Mouse (Mus musculus) hindbrain, embryonic 13.5 days (tissue): ENCODE data around the gene Gsg1l. TPM values are rescaled to one million over a fixed set of nuclear protein-coding genes. Genes with fewer than 3 reads are reported as not detected.

ENCODE experiments used
- ATAC-seq: fragments of 200-750 bp; cut with Nextera tagmentation; 2 replicates; pipeline ENCODE4 v1.8.0; 2017; ENCODE audit warnings: moderate TSS enrichment; ENCODE audit not compliant: low FRiP score
- H3K27ac ChIP-seq: fragments of 300-500 bp; sonication (generic); 2 replicates; pipeline ENCODE4 v1.5.1; 2015; ENCODE audit warnings: inconsistent platforms, mild to moderate bottlenecking, moderate library complexity
- H3K27me3 ChIP-seq: fragments of 300-500 bp; sonication (generic); 2 replicates; pipeline ENCODE4 v1.6.1; 2015; ENCODE audit warnings: mild to moderate bottlenecking, inconsistent platforms
- H3K36me3 ChIP-seq: fragments of 300-500 bp; sonication (generic); 2 replicates; pipeline ENCODE4 v1.6.1; 2015; ENCODE audit warnings: mild to moderate bottlenecking, inconsistent platforms
- H3K4me1 ChIP-seq: fragments of 300-500 bp; sonication (generic); replicated peaks from 2 replicates; pipeline ENCODE4 v1.6.1; 2015; ENCODE audit warnings: inconsistent platforms
- H3K4me2 ChIP-seq: fragments of 300-500 bp; sonication (generic); 2 replicates; pipeline ENCODE4 v1.6.1; 2015; ENCODE audit warnings: inconsistent platforms, mild to moderate bottlenecking, moderate library complexity
- H3K4me3 ChIP-seq: fragments of 300-500 bp; sonication (generic); 2 replicates; pipeline ENCODE4 v1.5.1; 2015; ENCODE audit warnings: mild to moderate bottlenecking, inconsistent platforms
- H3K9ac ChIP-seq: fragments of 300-500 bp; sonication (generic); 2 replicates; pipeline ENCODE4 v1.6.1; 2015; ENCODE audit warnings: mild to moderate bottlenecking, inconsistent platforms
- H3K9me3 ChIP-seq: fragments of 300-500 bp; sonication (generic); 2 replicates; pipeline ENCODE4 v1.6.1; 2016; ENCODE audit warnings: inconsistent platforms
- WGBS: fragments of 180-500 bp; shearing (Covaris S2); methylation state at CpG from one replicate; pipeline ENCODE4 v1.1.7; 2015; 5-methylcytosine and 5-hydroxymethylcytosine counted together
- polyA plus RNA-seq: library from polyadenylated mRNA; unstranded; fragments of >200 nt; fragmentation: Nextera tagmentation; extraction: Ambion mirVana; gene quantifications from 2 replicates; pipeline ENCODE4 v1.2.1, GENCODE M21; 2015

Gsg1l gene
- polyA plus RNA-seq, 1 experiment from 2014 or later: 8.8 TPM

GRCm38 (mm10) chr7:125864026-125864425 is 218.2 kb downstream of the Gsg1l start:
- no peaks in the 10 kb centered on the region for H3K9me3 ChIP-seq
- peak overlapping the region; percentile 76 for H3K27ac ChIP-seq
- no peak overlapping the region for H3K4me2 ChIP-seq
- H3K9ac ChIP-seq: 0 out of 2 replicates have a peak overlapping the region, but pooled peaks have one; percentile 8
- 56% methylated on average over 1 of the region's 1 CpGs for WGBS
- no peak for ATAC-seq
- H3K4me3 ChIP-seq: no peak overlapping the region
- peaks cover 18% of the 10 kb centered on the region; the same call in 1 of the 2 replicates for H3K36me3 ChIP-seq
- no peaks in the 10 kb centered on the region for H3K27me3 ChIP-seq
- peaks cover 28% of the 10 kb centered on the region for H3K4me1 ChIP-seq

GRCm38 (mm10) chr7:125860421-125860820 is 221.8 kb downstream of the Gsg1l start:
- Histone ChIP-seq H3K9ac (no peak overlapping the region), H3K9me3 (no peaks in the 10 kb centered on the region), H3K27ac (no peak overlapping the region), H3K4me3 (no peak overlapping the region), H3K4me2 (no peak overlapping the region), H3K27me3 (no peaks in the 10 kb centered on the region), H3K4me1 (peaks cover 20% of the 10 kb centered on the region), H3K36me3 (peaks cover 15% of the 10 kb centered on the region; the same call in 1 of the 2 replicates)
- ATAC-seq: no peak
- WGBS: 95% methylated on average over 9 of the region's 9 CpGs

- Histone ChIP-seq H3K36me3 (peaks cover 18% of the 10 kb centered on the region), H3K9me3 (no peaks in the 10 kb centered on the region), H3K4me1 (peaks cover 12% of the 10 kb centered on the region), H3K9ac (no peak overlapping the region), H3K27ac (no peak overlapping the region), H3K4me3 (no peak overlapping the region), H3K4me2 (no peak overlapping the region), H3K27me3 (no peaks in the 10 kb centered on the region)
- 74% methylated on average over 3 of the region's 3 CpGs for WGBS
- ATAC-seq: no peak
Observed at GRCm38 (mm10) chr7:125859564-125859963, 222.6 kb downstream of the Gsg1l start.

- no peak overlapping the region for H3K4me3 ChIP-seq
- H3K27me3 ChIP-seq: no peaks in the 10 kb centered on the region
- WGBS: 96% methylated on average over 2 of the region's 2 CpGs
- H3K27ac ChIP-seq: no peak overlapping the region
- no peaks in the 10 kb centered on the region for H3K9me3 ChIP-seq
- no peak overlapping the region for H3K9ac ChIP-seq
- ATAC-seq: no peak
- no peak overlapping the region for H3K4me2 ChIP-seq
- peaks cover 41% of the 10 kb centered on the region for H3K36me3 ChIP-seq
- H3K4me1 ChIP-seq: no peaks in the 10 kb centered on the region; the same call in 1 of the 2 replicates
Observed at GRCm38 (mm10) chr7:125847528-125847866, 234.7 kb downstream of the Gsg1l start.

GRCm38 (mm10) chr7:125846866-125847527 is 235.2 kb downstream of the Gsg1l start:
- H3K27me3 ChIP-seq: no peaks in the 10 kb centered on the region
- H3K4me2 ChIP-seq: no peak overlapping the region
- no peak overlapping the region for H3K27ac ChIP-seq
- 82% methylated on average over 8 of the region's 8 CpGs for WGBS
- ATAC-seq: no peak
- H3K4me1 ChIP-seq: no peaks in the 10 kb centered on the region; the same call in 1 of the 2 replicates
- H3K36me3 ChIP-seq: peaks cover 45% of the 10 kb centered on the region
- no peaks in the 10 kb centered on the region for H3K9me3 ChIP-seq
- no peak overlapping the region for H3K4me3 ChIP-seq
- no peak overlapping the region for H3K9ac ChIP-seq

- Histone ChIP-seq H3K27me3 (no peaks in the 10 kb centered on the region), H3K27ac (no peak overlapping the region), H3K4me3 (no peak overlapping the region), H3K4me2 (no peak overlapping the region), H3K9ac (no peak overlapping the region), H3K4me1 (no peaks in the 10 kb centered on the region; the same call in 1 of the 2 replicates), H3K36me3 (peaks cover 34% of the 10 kb centered on the region), H3K9me3 (no peaks in the 10 kb centered on the region)
- no peak for ATAC-seq
- WGBS: 58% methylated on average over 1 of the region's 1 CpGs
Observed at GRCm38 (mm10) chr7:125845611-125846010, 236.6 kb downstream of the Gsg1l start.

- peaks cover 21% of the 10 kb centered on the region for H3K4me1 ChIP-seq
- no peaks in the 10 kb centered on the region for H3K9me3 ChIP-seq
- no peak overlapping the region; the same call in 1 of the 2 replicates for H3K4me2 ChIP-seq
- no peak overlapping the region for H3K4me3 ChIP-seq
- ATAC-seq: peak; percentile 65; the same call in 1 of the 2 replicates
- no peaks in the 10 kb centered on the region for H3K27me3 ChIP-seq
- peak overlapping the region; percentile 78 for H3K27ac ChIP-seq
- 25% methylated on average over 5 of the region's 5 CpGs for WGBS
- 0 out of 2 replicates have a peak overlapping the region, but pooled peaks have one; percentile 51 for H3K9ac ChIP-seq
- peaks cover 19% of the 10 kb centered on the region for H3K36me3 ChIP-seq
Observed at GRCm38 (mm10) chr7:125838078-125838742, 244.0 kb downstream of the Gsg1l start.

GRCm38 (mm10) chr7:125833471-125833870 is 248.7 kb downstream of the Gsg1l start:
- Histone ChIP-seq H3K4me2 (no peak overlapping the region), H3K4me1 (peaks cover 28% of the 10 kb centered on the region), H3K9ac (no peak overlapping the region), H3K36me3 (peaks cover 21% of the 10 kb centered on the region), H3K9me3 (no peaks in the 10 kb centered on the region), H3K27ac (no peak overlapping the region), H3K4me3 (no peak overlapping the region), H3K27me3 (no peaks in the 10 kb centered on the region)
- WGBS: 91% methylated on average over 2 of the region's 2 CpGs
- ATAC-seq: no peak

- ATAC-seq: no peak
- no peak overlapping the region for H3K4me2 ChIP-seq
- H3K4me1 ChIP-seq: peaks cover 26% of the 10 kb centered on the region
- H3K36me3 ChIP-seq: peaks cover 21% of the 10 kb centered on the region
- no peak overlapping the region for H3K27ac ChIP-seq
- no peaks in the 10 kb centered on the region for H3K9me3 ChIP-seq
- H3K27me3 ChIP-seq: no peaks in the 10 kb centered on the region
- H3K9ac ChIP-seq: no peak overlapping the region
- WGBS: 64% methylated on average over 1 of the region's 1 CpGs
- no peak overlapping the region for H3K4me3 ChIP-seq
Observed at GRCm38 (mm10) chr7:125832767-125833166, 249.4 kb downstream of the Gsg1l start.

- Histone ChIP-seq H3K4me2 (no peak overlapping the region), H3K27me3 (no peaks in the 10 kb centered on the region), H3K9ac (no peak overlapping the region), H3K36me3 (peaks cover 14% of the 10 kb centered on the region), H3K9me3 (no peaks in the 10 kb centered on the region), H3K4me3 (no peak overlapping the region), H3K27ac (peak overlapping the region; percentile 55; the same call in 1 of the 2 replicates), H3K4me1 (peaks cover 25% of the 10 kb centered on the region)
- WGBS: 54% methylated on average over 3 of the region's 3 CpGs
- no peak; the same call in 1 of the 2 replicates for ATAC-seq
Observed at GRCm38 (mm10) chr7:125829121-125829666, 253.0 kb downstream of the Gsg1l start.

GRCm38 (mm10) chr7:125828561-125828960 is 253.7 kb downstream of the Gsg1l start:
- no peak for ATAC-seq

More at GRCm38 (mm10) chr7:125828561-125828960, 253.7 kb downstream of the Gsg1l start:
- Histone ChIP-seq H3K4me1 (peaks cover 25% of the 10 kb centered on the region), H3K27me3 (no peaks in the 10 kb centered on the region), H3K9ac (no peak overlapping the region; the same call in 1 of the 2 replicates), H3K36me3 (peaks cover 12% of the 10 kb centered on the region), H3K27ac (no peak overlapping the region), H3K4me2 (no peak overlapping the region), H3K9me3 (no peaks in the 10 kb centered on the region), H3K4me3 (no peak overlapping the region)
- WGBS: 77% methylated on average over 5 of the region's 5 CpGs
